Mouse (Mus musculus) cerebellum, postnatal 25 days (tissue): ENCODE measurements around the gene 1700020D05Rik.

Source experiments
- DNase-seq, 2 experiments: peaks; one replicate each; pipeline ENCODE4 v3.0.0; 2021; ENCODE audit warnings: mixed read lengths in 2 of 2

The 1700020D05Rik gene

GRCm38 (mm10) chr19:5474281-5475068, 29.1 kb downstream of the 1700020D05Rik start:
- peak; percentile 47 to 85 for DNase-seq

DNA sequence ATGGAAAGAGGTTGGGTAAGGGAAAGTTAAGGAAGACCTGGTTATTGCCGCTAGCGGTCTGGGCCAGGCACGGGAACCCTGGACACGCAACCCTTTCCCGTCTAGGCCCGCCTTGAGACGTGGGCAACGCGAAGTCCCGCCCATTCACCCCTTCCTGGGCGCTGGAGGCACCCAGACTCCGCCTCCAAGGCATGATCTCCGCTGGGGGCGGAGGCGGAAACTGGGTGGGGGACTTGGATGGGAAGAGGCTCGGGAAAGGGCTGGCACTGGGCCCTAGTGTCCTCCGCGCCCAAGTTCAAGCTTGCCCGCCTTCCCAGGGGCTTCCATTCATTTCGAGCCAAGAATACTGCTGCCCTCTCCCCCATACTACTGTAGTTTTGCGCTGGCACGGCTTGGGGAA, 29.9 kb downstream of the 1700020D05Rik start, which contains the start of gene Efemp2:
Gene Efemp2, plus strand, starts transcription at position 235 of the 400 bp plus-strand sequence.
- DNase-seq: peak; percentile 56 to 76

DNA sequence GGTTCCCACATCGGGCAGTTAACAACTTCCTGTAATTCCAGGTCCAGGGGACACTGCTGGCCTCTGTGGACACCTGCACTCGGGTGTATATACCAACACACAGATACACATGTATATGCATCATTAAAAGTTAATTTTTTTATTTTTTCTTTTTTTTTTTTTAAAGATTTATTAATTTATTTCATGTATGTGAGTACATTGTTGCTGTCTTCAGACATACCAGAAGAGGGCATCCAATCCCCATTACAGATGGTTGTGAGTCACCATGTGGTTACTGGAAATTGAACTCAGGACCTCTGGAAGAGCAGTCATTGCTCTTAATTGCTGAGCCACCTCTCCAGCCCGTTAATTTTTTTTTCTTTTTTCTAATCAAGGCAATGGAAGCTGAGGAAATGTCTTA, 30.7 kb downstream of the 1700020D05Rik start:
- no peak for DNase-seq

GRCm38 (mm10) chr19:5471846-5472245, 31.7 kb downstream of the 1700020D05Rik start:
- DNase-seq: no peak

GRCm38 (mm10) chr19:5468374-5468773, 35.2 kb downstream of the 1700020D05Rik start, which contains the start of gene Ctsw:
TSS of gene Ctsw (minus strand) at chr19:5468507.
- no peak for DNase-seq

DNA sequence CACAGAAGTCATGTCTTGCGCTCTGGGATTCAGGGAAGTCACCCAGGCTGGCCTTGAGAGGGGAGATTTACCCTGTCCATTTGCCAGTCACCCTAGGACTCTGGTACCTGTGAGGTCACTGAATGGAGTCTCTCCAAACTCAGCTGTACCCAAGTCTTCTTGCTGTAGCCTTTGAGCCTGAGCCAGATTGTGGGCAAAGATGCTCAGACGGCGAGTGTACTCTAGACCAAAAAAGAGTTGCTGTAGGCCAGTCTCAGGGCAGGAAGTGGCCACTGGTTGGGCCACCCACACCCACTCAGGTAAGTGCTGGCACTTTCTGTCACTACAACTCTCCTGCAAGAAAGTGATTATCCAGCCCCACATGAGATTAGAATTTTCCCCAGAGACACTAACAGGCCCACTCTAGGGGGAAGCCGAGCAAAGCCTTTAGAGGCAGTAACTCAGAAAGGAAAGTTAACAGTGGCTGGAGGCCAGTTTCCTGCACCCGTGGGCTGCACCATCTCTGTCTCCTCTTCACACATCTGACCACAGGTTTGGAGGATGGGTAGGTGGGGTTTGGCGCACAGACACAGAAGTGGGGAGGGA, 36.6 kb downstream of the 1700020D05Rik start:
- DNase-seq: no peak

- peak in 1 of 2 experiments; percentile 27 for DNase-seq
Observed at GRCm38 (mm10) chr19:5465037-5465436, 38.5 kb downstream of the 1700020D05Rik start.

- DNase-seq: peak; percentile 76 to 82
Observed at GRCm38 (mm10) chr19:5463791-5464562, 39.6 kb downstream of the 1700020D05Rik start.

- DNase-seq: peak in 1 of 2 experiments; percentile 23
Observed at GRCm38 (mm10) chr19:5463212-5463611, 40.4 kb downstream of the 1700020D05Rik start.

DNA sequence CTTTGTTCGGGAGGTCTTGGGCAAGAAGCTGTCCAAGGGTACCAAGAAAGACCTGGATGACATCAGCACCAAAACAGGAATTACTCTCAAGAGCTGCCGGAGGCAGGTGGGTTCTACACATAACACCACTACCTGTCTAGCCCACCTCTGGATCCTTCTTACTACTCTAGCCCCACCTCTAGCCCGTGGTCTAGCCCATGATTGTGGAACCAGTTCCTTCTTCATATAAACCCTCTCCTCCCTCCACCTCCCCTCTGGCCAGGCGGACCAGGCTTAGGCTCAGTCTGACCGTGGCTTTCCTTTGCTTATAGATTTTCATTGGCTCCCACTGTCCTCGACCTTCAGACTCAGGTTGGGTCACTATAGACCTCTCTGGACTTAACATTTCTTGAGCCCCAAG, 42.2 kb downstream of the 1700020D05Rik start:
- DNase-seq: no peak

- peak; percentile 92 for DNase-seq
Observed at GRCm38 (mm10) chr19:5460465-5460911, 43.1 kb downstream of the 1700020D05Rik start, which contains the start of gene Fibp. TSS of gene Fibp (plus strand) at chr19:5460615.

- DNase-seq: peak in 1 of 2 experiments; percentile 9
Observed at GRCm38 (mm10) chr19:5459896-5460295, 43.7 kb downstream of the 1700020D05Rik start.

GRCm38 (mm10) chr19:5459019-5459418, 44.6 kb downstream of the 1700020D05Rik start:
- peak; percentile 11 to 48 for DNase-seq

GRCm38 (mm10) chr19:5457746-5458442, 45.7 kb downstream of the 1700020D05Rik start, which contains the start of gene Ccdc85b:
TSS of gene Ccdc85b (minus strand) at chr19:5457894.
- no peak for DNase-seq

DNA sequence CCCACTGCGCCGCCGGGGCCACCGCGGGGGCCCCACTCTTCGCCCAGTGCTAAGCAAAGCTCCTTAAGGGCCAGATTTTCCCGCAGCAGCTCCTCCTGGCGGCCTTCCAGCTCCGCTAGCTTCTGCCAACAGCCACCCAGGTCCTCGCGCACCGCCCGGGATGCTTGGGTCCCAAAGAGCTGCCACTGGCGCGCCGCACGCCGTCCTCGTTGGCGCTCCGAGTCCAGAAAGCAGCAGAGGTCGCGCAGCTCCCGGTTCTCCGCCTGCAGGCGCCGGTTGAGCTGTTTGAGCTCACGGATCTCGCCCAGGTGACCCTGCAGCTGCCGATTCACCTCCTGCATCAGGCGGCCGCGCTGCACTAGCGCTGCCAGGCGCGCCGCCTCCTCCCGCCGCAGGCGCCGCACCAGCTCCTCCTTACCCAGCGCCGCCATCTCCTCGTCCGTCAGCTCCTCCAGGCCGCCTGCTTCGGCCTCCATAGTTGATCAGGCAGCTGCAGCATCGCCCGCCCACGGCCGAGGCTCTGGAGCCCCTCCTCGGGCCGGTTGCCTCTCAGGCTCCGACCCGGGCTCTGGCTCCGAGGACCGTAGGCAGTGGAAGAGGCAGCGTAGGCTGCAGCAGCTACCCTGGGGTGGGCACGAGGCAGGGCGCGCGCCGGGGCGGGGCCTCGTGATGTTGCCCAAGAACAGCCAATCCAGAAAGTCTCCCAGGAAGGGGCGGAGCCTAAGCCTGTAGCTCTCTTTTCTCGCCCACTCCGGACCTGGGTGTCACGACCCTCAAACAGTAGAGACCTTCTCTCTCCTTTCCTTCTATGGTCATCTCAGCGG, 46.5 kb downstream of the 1700020D05Rik start:
- DNase-seq: peak; percentile 99

- DNase-seq: peak in 1 of 2 experiments; percentile 13
Observed at GRCm38 (mm10) chr19:5456241-5456921, 47.2 kb downstream of the 1700020D05Rik start.

DNA sequence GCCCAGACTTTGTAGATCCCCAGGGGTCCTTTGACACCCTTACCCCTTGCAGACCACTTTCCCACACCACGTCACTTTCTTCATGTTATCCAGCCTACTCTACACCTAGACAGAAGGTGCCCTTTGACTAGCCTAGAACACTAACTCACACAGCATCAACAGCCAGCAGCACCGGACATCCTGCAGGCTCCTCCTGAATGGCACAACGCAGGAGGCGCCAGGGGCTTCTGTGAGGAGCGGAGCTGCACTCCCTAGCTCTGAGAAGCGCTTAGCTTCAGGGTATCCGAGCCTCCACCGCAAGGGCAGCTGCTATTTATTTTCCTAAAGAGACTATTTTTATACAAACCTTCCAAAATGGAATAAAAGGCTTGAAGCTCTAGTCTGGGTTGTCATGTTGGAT, 48.0 kb downstream of the 1700020D05Rik start:
- DNase-seq: no peak

- no peak for DNase-seq
Observed at GRCm38 (mm10) chr19:5455037-5455436, 48.5 kb downstream of the 1700020D05Rik start.
